Mouse (Mus musculus): ENCODE measurements around the gene Myo5a. TPM values are rescaled to one million over a fixed set of nuclear protein-coding genes. Genes with fewer than 3 reads are reported as not detected.

The Myo5a gene
- polyA plus RNA-seq, 1 experiment from 2014 or later, result 3.9 TPM

DNA sequence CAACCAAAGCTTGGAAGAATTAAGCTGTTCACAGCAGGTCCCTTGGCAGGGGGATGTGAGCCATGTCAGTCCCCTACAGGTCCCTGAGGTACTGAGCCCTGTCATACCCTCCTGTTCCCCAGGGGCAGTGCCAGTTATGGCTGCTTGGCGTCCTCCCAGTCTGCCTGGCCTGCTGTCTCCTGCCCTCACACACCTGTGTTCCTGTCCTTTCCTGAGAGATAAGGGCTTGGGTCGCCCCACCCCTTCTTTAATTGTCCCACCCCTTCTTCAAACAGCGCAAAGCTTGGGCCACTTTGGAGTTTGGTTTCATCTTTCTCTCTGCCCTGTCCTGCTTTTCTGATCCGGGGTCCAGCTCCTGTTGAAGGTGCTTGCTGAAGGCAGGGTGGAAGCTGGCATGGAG, 188.0 kb downstream of the Myo5a start:
- no peaks in the 10 kb centered on the region; the same call in 1 of the 2 replicates for H3K27me3 ChIP-seq (replicated peaks)
- WGBS (ENCODE audit: insufficient replicate concordance), result 49% methylated on average over 4 of the region's 4 CpGs

DNA sequence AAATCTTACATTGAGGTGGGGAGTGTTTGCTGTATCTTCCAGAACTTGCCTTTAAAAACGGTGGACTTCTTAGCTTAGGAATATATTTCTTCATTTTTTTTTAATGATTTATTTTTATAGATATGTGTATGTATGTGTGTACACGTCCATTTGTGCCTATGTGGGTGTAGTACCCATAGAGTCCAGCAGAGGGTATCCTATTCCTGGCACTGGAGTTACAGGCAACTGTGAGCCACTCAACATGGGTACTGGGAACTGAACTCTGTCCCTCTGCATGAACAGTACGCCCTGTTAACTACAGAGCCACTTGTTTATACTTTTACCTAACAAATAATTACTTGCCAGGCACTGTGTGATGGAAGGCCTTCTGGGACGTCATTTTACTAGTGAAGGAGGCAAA, 188.8 kb downstream of the Myo5a start:
- 67% methylated on average over 4 of the region's 4 CpGs for whole genome bisulfite sequencing (ENCODE audit: insufficient replicate concordance)

More for the DNA sequence above, 188.0 kb downstream of the Myo5a start:
- no peaks in the 10 kb centered on the region for H3K9me3 ChIP-seq (replicated peaks)
- no peak overlapping the region for H3K9ac ChIP-seq
- no peaks in the 10 kb centered on the region for H3K36me3 ChIP-seq
- no peak overlapping the region for H3K27ac ChIP-seq
- H3K4me2 ChIP-seq, result no peak overlapping the region
- no peak for ATAC-seq
- no peak overlapping the region for H3K4me3 ChIP-seq
- peaks cover 34% of the 10 kb centered on the region for H3K4me1 ChIP-seq

DNA sequence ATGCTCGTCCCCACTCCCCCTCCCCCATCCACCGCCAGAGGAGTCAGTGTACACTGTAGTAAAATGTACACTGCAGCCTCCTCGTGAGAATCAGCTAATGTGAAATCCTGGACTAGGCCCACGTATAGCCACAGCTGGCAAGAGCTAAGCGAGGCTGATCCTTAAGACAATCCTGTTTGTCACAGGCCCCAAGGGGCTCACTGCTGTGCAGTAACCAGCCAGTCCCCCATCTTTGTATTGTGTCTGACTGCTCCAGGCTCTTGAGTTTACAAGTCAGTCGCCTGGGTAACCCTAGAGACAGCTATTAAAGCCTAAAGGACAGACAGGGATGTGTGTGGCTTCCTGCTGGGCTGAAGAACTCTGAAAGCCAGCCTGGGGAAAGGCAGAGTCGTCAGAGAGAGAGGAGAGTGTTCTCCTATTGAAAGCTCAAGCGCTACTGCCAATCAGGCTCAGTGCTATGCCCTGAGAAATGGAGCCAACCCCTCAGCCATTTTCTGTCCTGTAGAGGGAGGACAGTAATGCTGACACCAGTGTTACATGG, 190.6 kb downstream of the Myo5a start:
- Histone ChIP-seq H3K4me2 (no peak overlapping the region), H3K36me3 (no peaks in the 10 kb centered on the region), H3K4me3 (no peak overlapping the region), H3K9ac (no peak overlapping the region), H3K9me3 (replicated peaks) (no peaks in the 10 kb centered on the region), H3K27me3 (replicated peaks) (no peaks in the 10 kb centered on the region), H3K4me1 (peaks cover 29% of the 10 kb centered on the region), H3K27ac (no peak overlapping the region)
- ATAC-seq, result no peak
- WGBS (ENCODE audit: insufficient replicate concordance), result 36% methylated on average over 8 of the region's 8 CpGs

More for the DNA sequence above, 188.8 kb downstream of the Myo5a start:
- ATAC-seq, result no peak
- Histone ChIP-seq H3K27me3 (replicated peaks) (no peaks in the 10 kb centered on the region), H3K4me1 (peaks cover 35% of the 10 kb centered on the region), H3K4me2 (no peak overlapping the region), H3K4me3 (no peak overlapping the region), H3K9me3 (replicated peaks) (no peaks in the 10 kb centered on the region), H3K9ac (no peak overlapping the region), H3K36me3 (no peaks in the 10 kb centered on the region), H3K27ac (no peak overlapping the region)

DNA sequence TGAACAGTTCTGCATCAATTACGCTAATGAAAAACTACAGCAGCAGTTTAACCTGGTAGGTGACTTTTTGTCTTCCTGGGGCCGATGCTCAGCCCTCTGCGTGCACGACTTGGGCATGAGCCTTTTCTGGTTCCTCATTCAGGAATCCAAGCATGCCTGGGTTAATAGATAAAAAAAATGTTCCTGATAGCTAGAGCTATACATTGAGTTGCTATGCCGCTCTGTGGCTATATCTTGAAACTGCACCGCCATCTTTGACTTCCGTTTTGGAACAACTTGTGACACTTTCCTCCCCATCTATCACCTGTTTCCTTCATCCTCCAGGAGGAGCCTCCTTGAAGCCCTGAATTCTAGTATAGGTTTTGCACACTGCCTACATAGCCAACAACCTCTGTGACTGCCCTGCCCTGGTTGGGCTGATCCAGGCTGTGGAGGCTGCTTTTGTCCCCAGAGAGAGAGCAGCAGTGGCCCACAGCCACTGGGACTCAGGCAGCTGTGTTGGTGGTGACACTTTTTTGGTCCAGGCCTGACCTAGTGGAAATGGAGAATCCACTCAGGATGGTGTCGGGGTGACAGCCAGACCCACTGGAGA, 191.5 kb downstream of the Myo5a start:
- ATAC-seq, result 0 out of 2 replicates have a peak, but pooled peaks have one; percentile 41
- Histone ChIP-seq H3K4me3 (no peak overlapping the region), H3K9ac (no peak overlapping the region), H3K9me3 (replicated peaks) (no peaks in the 10 kb centered on the region), H3K27ac (no peak overlapping the region; the same call in 1 of the 2 replicates), H3K4me2 (peak overlapping the region; percentile 17), H3K27me3 (replicated peaks) (no peaks in the 10 kb centered on the region), H3K4me1 (peaks cover 26% of the 10 kb centered on the region), H3K36me3 (no peaks in the 10 kb centered on the region)
- WGBS (ENCODE audit: insufficient replicate concordance), result 24% methylated on average over 8 of the region's 8 CpGs

DNA sequence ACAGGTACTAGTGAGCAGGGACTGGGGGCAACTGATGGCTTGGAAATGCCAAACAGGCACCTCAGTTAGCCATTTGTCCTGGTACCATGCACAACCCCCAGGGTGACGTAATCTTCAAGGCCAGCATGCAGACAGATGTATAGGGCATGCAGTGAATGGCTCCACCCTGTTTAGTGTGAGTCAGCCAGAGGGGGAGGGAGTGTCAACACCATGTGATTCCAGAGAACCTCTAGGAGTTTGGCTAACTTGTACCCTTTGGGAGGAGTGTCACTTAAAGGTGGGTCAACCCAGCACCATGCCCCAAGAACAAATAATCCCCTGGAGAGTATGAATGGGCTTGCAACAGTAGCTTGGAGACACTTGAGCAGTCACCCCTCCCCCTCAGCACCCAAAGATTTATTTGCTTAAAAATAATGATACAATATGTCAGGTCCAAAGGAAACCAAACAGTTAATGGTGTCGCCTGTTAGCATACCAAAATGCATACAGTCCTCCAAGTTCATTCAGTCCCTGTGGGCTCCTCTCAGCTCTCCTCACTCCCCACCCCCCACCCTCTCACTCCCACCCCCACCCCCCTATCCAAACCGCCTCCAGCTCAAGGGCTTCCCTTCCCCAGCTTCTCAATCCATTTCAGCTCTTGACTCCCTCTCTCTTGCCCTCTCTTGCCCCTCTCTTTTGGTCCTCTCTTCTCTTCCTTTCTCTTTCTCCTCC, 193.3 kb downstream of the Myo5a start:
- no peak overlapping the region for H3K27ac ChIP-seq
- WGBS (ENCODE audit: insufficient replicate concordance), result 34% methylated on average over 3 of the region's 3 CpGs
- no peaks in the 10 kb centered on the region for H3K9me3 ChIP-seq (replicated peaks)
- no peak overlapping the region for H3K9ac ChIP-seq
- no peak overlapping the region for H3K4me2 ChIP-seq
- H3K4me1 ChIP-seq, result peaks cover 26% of the 10 kb centered on the region
- no peaks in the 10 kb centered on the region for H3K27me3 ChIP-seq (replicated peaks)
- H3K4me3 ChIP-seq, result no peak overlapping the region
- peak; percentile 71 for ATAC-seq
- H3K36me3 ChIP-seq, result no peaks in the 10 kb centered on the region

DNA sequence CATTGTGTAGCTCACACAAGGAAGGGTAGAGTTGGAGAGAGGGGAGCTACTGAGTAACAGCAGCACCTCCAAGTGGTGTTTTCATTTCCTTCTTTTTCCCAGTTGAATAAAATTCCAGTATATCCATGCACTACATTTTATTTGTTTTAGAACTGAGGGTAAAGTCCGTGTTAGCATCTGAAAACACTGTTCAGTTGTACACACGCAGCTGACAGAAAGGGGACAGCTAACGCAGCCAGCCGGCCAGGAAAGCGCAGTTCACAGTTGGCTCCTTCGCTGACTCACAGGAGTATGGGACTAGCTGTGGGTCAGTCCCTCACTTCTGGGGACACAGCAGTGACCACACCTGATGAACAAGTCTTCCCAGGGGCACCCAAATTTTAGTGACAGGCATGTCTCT, 196.3 kb downstream of the Myo5a start:
- WGBS (ENCODE audit: insufficient replicate concordance), result 64% methylated on average over 6 of the region's 6 CpGs

DNA sequence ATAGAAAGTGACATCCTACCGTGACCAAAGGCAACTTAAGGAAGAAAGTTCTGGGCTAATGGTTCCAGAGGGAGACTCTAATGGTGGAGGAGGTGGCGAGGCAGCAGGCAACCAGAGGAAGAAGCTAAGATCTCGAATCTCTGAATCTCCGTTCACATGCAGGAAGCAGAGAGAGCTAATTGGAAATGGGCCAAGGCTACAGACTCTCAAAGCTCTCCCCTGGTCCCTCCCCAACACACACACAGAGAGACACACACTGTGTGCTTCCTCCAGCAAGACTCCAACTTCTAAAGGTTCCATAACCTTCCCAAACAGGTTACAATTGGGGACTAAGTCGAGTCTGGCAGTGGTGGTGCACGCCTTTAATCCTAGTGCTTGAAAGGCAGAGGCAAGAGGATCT, 199.6 kb downstream of the Myo5a start:
- H3K27me3 ChIP-seq (replicated peaks), result no peaks in the 10 kb centered on the region
- 49% methylated on average over 6 of the region's 6 CpGs for WGBS (ENCODE audit: insufficient replicate concordance)
- ATAC-seq, result no peak
- H3K4me3 ChIP-seq, result no peak overlapping the region
- no peak overlapping the region for H3K27ac ChIP-seq
- H3K9ac ChIP-seq, result no peak overlapping the region
- 0 out of 2 replicates have a peak, but pooled peaks cover 4% of the 10 kb centered on the region for H3K4me1 ChIP-seq
- no peaks in the 10 kb centered on the region for H3K36me3 ChIP-seq
- no peak overlapping the region for H3K4me2 ChIP-seq
- H3K9me3 ChIP-seq (replicated peaks), result no peaks in the 10 kb centered on the region

More for the DNA sequence above, 196.3 kb downstream of the Myo5a start:
- H3K9me3 ChIP-seq (replicated peaks), result no peaks in the 10 kb centered on the region
- no peak overlapping the region for H3K4me2 ChIP-seq
- no peak overlapping the region for H3K9ac ChIP-seq
- H3K36me3 ChIP-seq, result no peaks in the 10 kb centered on the region
- H3K4me3 ChIP-seq, result no peak overlapping the region
- H3K4me1 ChIP-seq, result peaks cover 16% of the 10 kb centered on the region
- H3K27ac ChIP-seq, result no peak overlapping the region
- no peaks in the 10 kb centered on the region for H3K27me3 ChIP-seq (replicated peaks)
- no peak for ATAC-seq

DNA sequence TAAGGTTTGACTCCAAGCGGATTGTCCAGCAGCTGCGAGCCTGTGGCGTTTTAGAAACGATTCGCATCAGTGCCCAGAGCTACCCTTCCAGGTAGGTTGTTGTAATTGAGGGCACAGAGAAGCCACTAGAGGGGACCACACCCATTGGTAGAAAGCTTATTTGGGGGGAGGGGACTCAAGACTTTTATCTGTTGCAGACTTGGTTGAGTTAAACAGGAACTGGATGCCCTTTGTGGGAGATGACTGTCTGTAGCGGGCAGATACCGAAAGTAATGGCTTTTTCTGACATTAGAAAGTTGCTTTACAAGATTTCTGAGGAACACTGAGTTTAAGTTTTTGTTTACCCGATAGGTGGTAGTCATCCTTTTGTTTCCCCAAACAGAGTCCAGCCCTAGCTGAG, 200.7 kb downstream of the Myo5a start:
- H3K27me3 ChIP-seq (replicated peaks), result no peaks in the 10 kb centered on the region
- H3K36me3 ChIP-seq, result no peaks in the 10 kb centered on the region
- no peak for ATAC-seq
- H3K4me3 ChIP-seq, result no peak overlapping the region
- WGBS (ENCODE audit: insufficient replicate concordance), result 65% methylated on average over 8 of the region's 8 CpGs
- no peak overlapping the region for H3K9ac ChIP-seq
- H3K4me2 ChIP-seq, result no peak overlapping the region
- no peak overlapping the region for H3K27ac ChIP-seq
- no peaks in the 10 kb centered on the region for H3K9me3 ChIP-seq (replicated peaks)
- H3K4me1 ChIP-seq, result 0 out of 2 replicates have a peak, but pooled peaks cover 4% of the 10 kb centered on the region

Other genes starting within 250 kb of the Myo5a start
- 2.1 and 2.6 TPM in 2 replicates for gene Onecut1, start 209.1 kb upstream of the Myo5a start, polyA plus RNA-seq (2016; fragmentation: Nextera tagmentation; extraction: Ambion mirVana)
- 1.8 and 2.6 TPM in 2 replicates for gene Fam214a, start 118.1 kb upstream of the Myo5a start, polyA plus RNA-seq (2016; fragmentation: Nextera tagmentation; extraction: Ambion mirVana)
- 232 and 236 TPM in 2 replicates for gene Arpp19, start 33.4 kb upstream of the Myo5a start, polyA plus RNA-seq (2016; fragmentation: Nextera tagmentation; extraction: Ambion mirVana)
- 0.41 and 0.49 TPM in 2 replicates for gene Myo5c, start 161.0 kb downstream of the Myo5a start, polyA plus RNA-seq (2016; fragmentation: Nextera tagmentation; extraction: Ambion mirVana)
- gene Gnb5, start 235.3 kb downstream of the Myo5a start, polyA plus RNA-seq (2016; fragmentation: Nextera tagmentation; extraction: Ambion mirVana), result 3.5 and 3.9 TPM in 2 replicates